Comparison of ENCODE assay signal across 17 mouse cellular contexts in the genomic region with DNA sequence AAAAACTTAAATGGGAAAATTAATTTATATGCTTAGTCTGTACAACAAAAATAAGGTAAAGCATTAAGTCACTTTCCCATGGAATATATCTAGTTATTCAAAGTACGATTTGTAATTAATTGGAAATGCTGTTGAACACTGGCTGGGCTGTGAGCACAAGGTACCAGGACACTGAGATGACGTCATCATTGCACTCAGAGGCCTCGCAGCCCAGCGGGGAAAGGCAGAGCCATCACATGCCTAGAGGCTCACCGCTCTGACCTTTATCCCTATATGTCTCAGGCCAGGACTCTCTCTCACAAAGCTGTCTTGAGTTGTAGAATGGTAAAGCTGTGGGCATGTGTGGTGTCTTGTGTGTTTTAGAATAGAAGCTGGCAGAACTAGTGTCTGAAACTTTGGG.
"Had no signal": no experiment of that assay in that cellular context is flagged by ENCODE, and none has a peak within 500 bp of the region (broad histone marks: within the 10 kb centered on the region; RNA-seq: fewer than 3 reads in every experiment).

No protein-coding gene starts in this region.

- H3K4me3 ChIP-seq: midbrain, embryonic 10.5 days; midbrain, embryonic 12.5 days; myocyte; neural tube, embryonic 13.5 days; neural tube, embryonic 15.5 days; stomach, embryonic 15.5 days had no signal

- H3K9me3 ChIP-seq: midbrain, embryonic 10.5 days; midbrain, embryonic 12.5 days; neural tube, embryonic 13.5 days; neural tube, embryonic 15.5 days; stomach, embryonic 15.5 days had no signal

- DNase-seq: lung, adult 18-20 months; lung, embryonic 14.5 days; lung, postnatal 10 days; lung, postnatal 4 days; midbrain, embryonic 14.5 days; right cerebral cortex, postnatal 14 days; thymus, adult 2 months; thymus, postnatal 25 days; thymus, postnatal 4 days had no signal

- H3K4me1 ChIP-seq: stomach, embryonic 15.5 days had no signal

- H3K27ac ChIP-seq: midbrain, embryonic 10.5 days; midbrain, embryonic 12.5 days; neural tube, embryonic 13.5 days; neural tube, embryonic 15.5 days; stomach, embryonic 15.5 days; stomach, postnatal 0 days had no signal

- H3K36me3 ChIP-seq: midbrain, embryonic 10.5 days; midbrain, embryonic 12.5 days; neural tube, embryonic 13.5 days; neural tube, embryonic 15.5 days; stomach, embryonic 15.5 days had no signal

- H3K9ac ChIP-seq: lung, embryonic 14.5 days; midbrain, embryonic 12.5 days; neural tube, embryonic 13.5 days; neural tube, embryonic 15.5 days; stomach, embryonic 15.5 days had no signal

- H3K27me3 ChIP-seq: midbrain, embryonic 12.5 days; neural tube, embryonic 13.5 days; neural tube, embryonic 15.5 days; stomach, embryonic 15.5 days had no signal

- H3K4me2 ChIP-seq: lung, embryonic 14.5 days; midbrain, embryonic 12.5 days; neural tube, embryonic 13.5 days; neural tube, embryonic 15.5 days; stomach, embryonic 15.5 days had no signal

- ATAC-seq: midbrain, embryonic 16.5 days had no signal
